Mouse (Mus musculus): ENCODE measurements around the gene Zcchc3.

DNA sequence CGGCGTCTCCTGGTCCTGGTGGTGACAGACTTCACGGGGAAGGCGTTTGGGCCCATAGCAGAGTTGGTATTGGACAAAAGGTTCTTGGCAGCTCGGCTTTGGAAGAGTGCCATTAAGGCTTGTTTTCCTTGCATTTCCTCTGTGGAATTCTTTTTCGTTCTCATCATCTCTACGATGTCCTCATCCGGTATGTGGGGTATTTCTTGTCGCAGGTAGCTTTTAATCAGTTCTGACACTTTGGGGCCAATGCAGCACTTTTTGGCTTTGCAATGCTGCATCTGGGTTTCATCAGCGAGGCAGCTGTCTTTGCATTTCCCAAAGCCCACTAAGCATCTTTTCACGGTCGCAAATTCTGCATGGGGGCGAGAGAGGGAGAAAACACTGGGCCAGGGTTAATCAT, 44.4 kb upstream of the Zcchc3 start:
- TF ChIP-seq CTCF (IDR thresholded peaks at IDR 0.05; ENCODE audit: borderline replicate concordance, extremely low read depth, insufficient read depth, insufficient read length), result no peak
- no peak for TF ChIP-seq POLR2A (IDR thresholded peaks at IDR 0.05; ENCODE audit: borderline replicate concordance, extremely low read depth, insufficient read depth, insufficient read length, poor library complexity, severe bottlenecking)

Measured in brain, embryonic 14.5 days (tissue).